Mouse (Mus musculus): ENCODE measurements around the gene Acer3. TPM values are rescaled to one million over a fixed set of nuclear protein-coding genes. Genes with fewer than 3 reads are reported as not detected.
A peak's percentile ranks its signal among the peaks of the same experiment; 100 is the strongest.
"Not testable (repeated sequence)": the region's sequence is repeated elsewhere in the genome, so short reads cannot be mapped to it uniquely, and the experiment has no call there.

The Acer3 gene
- polyA plus RNA-seq, 1 experiment from 2014 or later, result 24.6 TPM

- 72% methylated on average over 2 of the region's 2 CpGs for WGBS (ENCODE audit: insufficient replicate concordance)
- no peak overlapping the region for H3K9ac ChIP-seq
Measured at GRCm38 (mm10) chr7:98315087-98315486, 5.9 kb downstream of the Acer3 start.

DNA sequence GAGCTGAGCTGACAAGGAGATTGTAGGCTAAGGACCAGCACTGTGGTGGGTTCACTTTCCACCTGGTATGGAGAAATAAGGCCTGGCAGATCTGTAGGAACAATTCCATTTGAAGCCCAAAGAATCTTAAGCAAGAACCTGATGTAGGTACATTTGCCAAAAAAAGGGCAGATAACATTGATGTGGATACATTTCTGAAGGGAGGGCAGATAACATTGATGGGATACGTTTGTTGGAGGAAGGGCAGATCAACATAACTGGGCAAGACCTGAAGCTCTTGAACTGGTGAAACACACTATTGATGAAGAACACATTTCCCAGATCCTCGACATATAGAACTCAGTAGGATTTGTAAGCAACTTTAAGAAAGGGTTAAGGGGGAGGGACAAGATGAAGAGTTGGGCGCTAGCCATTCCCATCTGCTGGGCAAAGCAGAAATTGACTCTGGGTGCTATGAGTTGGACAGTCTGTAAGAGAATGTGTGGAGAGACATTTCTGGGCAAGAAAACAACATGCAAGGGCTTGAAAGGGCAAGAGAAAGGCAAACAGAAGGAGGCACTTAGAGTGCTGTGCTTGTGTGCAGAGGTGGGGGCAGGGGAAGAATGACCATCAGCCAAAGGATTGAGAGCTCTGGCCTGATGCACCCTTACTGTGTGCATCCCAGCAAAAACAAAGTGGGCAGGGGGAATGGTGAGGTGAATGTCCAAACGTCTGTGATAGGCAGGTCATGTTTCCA is 8.7 kb downstream of the Acer3 start:
- peaks cover 21% of the 10 kb centered on the region for H3K4me1 ChIP-seq
- no peak for ATAC-seq

More at GRCm38 (mm10) chr7:98315087-98315486, 5.9 kb downstream of the Acer3 start:
- Histone ChIP-seq H3K36me3 (no peaks in the 10 kb centered on the region), H3K9me3 (replicated peaks) (no peaks in the 10 kb centered on the region), H3K4me2 (no peak overlapping the region), H3K27me3 (replicated peaks) (peaks cover 12% of the 10 kb centered on the region), H3K27ac (no peak overlapping the region), H3K4me3 (no peak overlapping the region), H3K4me1 (peaks cover 2% of the 10 kb centered on the region; the same call in 1 of the 2 replicates)
- ATAC-seq, result no peak

GRCm38 (mm10) chr7:98310266-98310665 is 10.7 kb downstream of the Acer3 start:
- Histone ChIP-seq H3K4me2 (no peak overlapping the region), H3K9me3 (replicated peaks) (no peaks in the 10 kb centered on the region), H3K4me1 (peaks cover 26% of the 10 kb centered on the region), H3K27me3 (replicated peaks) (peaks cover 12% of the 10 kb centered on the region), H3K36me3 (no peaks in the 10 kb centered on the region), H3K4me3 (no peak overlapping the region), H3K9ac (no peak overlapping the region), H3K27ac (no peak overlapping the region)
- no peak for ATAC-seq
- 71% methylated on average over 6 of the region's 6 CpGs for WGBS (ENCODE audit: insufficient replicate concordance)

More for the DNA sequence above, 8.7 kb downstream of the Acer3 start:
- Histone ChIP-seq H3K4me3 (no peak overlapping the region), H3K27me3 (replicated peaks) (peaks cover 12% of the 10 kb centered on the region), H3K36me3 (no peaks in the 10 kb centered on the region), H3K9me3 (replicated peaks) (no peaks in the 10 kb centered on the region), H3K4me2 (no peak overlapping the region), H3K9ac (no peak overlapping the region), H3K27ac (no peak overlapping the region)
- WGBS (ENCODE audit: insufficient replicate concordance), result 59% methylated on average over 4 of the region's 4 CpGs

DNA sequence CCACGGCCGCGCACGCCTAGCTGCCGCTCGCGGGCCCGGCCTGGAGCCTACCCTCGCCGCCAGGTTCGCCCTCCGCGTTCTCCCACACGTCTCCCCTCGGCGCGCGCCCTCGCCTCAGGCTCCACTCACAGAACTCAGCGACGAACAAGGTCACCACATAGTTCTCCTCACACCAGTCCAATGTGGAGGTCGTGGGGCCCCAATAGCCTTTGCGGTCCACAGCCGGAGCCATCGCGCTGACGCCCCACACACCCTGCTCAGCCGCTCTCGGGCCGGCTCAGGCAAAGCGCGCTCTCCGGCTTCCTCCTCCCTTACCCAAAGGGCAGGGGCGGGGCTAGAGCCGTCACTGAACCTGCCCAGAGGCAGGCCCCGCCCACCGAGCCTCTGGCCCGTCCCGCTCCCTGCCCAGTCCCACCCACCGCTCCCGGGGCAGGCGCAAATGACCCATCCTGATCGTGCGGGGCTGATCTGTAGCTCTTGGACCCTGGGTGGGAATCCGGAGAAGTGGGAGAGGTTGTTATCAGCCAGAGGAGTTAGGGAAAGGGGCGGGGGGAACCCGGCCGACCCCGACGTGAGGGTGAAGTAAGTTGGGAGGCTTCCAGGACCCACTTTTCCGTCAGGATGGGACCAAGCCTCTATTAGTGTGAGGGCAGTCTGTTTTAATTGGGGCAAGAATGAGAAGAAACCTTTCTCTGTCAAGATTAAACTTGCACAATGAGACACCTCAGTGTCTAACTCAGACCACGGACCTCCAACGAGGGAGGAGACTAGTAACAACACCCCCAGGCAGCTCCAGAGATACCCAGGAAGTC is 11.6 kb downstream of the Acer3 start:
- ATAC-seq, result peak; percentile 98

DNA sequence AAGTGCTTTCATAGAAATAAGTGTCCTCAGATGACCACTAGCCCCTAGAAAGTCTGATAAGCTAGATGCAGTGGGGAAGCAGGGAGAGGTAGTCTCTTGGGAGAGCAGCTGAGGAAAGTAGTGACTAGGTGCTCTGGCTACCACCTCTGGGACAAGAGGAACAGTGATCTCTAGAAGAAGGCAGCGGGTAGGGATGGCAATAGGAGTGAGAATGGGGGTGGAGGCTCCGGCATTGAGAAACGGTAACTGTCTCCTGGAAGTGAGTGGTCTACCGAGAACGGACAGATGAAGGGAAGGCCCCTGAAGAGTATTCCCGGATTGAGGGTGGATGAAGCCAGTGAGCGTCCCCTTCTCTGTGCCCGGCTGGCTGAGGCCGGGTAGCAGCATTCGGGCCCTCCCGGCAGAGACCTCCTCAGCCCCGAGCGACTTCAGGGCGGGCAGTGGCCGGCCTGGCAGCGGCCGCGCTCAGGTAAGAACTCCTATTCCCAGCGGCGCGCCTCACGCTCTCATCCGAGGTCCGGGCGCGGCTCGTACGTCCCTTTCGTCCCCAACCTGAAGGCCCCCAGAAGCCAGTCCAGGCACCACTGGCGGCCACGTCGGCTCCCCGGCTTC is 12.3 kb downstream of the Acer3 start:
- ATAC-seq, result peak; percentile 74
- H3K27me3 ChIP-seq (replicated peaks), result peaks cover 7% of the 10 kb centered on the region
- peak overlapping the region; percentile 89 for H3K9ac ChIP-seq
- H3K4me2 ChIP-seq, result peak overlapping the region; percentile 88
- peaks cover 29% of the 10 kb centered on the region for H3K4me1 ChIP-seq
- H3K4me3 ChIP-seq, result peak overlapping the region; percentile 79
- H3K9me3 ChIP-seq (replicated peaks), result no peaks in the 10 kb centered on the region
- 0% methylated on average over 33 of the region's 33 CpGs for WGBS (ENCODE audit: insufficient replicate concordance)
- peak overlapping the region; percentile 77 for H3K27ac ChIP-seq
- no peaks in the 10 kb centered on the region for H3K36me3 ChIP-seq

More for the DNA sequence above, 11.6 kb downstream of the Acer3 start:
- no peaks in the 10 kb centered on the region for H3K9me3 ChIP-seq (replicated peaks)
- peaks cover 29% of the 10 kb centered on the region for H3K4me1 ChIP-seq
- peak overlapping the region; percentile 88 for H3K4me2 ChIP-seq
- peak overlapping the region; percentile 77 for H3K27ac ChIP-seq
- H3K36me3 ChIP-seq, result no peaks in the 10 kb centered on the region
- H3K4me3 ChIP-seq, result peak overlapping the region; percentile 79
- peaks cover 7% of the 10 kb centered on the region for H3K27me3 ChIP-seq (replicated peaks)
- peak overlapping the region; percentile 89 for H3K9ac ChIP-seq
- WGBS (ENCODE audit: insufficient replicate concordance), result under 1% methylated on average over 53 of the region's 53 CpGs

DNA sequence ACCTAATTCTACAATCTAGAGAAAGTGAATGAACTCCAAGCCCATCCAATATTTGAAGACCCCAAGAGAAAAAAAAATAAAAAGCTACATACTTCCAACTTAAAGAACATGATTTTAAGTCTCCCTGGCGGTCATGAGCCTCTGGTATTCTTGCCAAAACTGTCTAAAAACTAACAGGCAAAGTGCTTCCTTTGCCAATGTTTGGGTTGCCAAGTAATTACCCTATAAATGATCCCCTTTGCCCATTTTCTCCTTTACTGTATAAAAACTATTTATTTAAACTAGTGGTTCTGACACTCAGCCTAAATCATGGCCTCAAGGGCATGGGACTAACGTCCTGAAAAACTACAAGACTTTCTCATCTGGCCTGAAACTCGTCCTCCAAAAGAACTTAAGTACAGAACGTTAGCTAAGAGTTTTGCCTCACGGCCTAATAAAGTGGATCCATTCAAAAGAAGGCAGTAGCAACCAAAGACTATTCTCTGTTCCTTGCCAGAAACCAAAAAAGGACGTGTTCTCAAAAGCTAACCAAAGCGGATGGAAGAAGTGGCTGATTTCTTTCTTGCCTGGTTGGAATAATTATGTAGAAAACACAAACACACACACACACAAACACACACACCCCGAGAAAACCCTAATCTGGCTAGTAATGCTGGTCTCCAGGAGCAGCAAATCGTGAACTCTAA is 12.9 kb downstream of the Acer3 start:
- Histone ChIP-seq H3K4me1 (peaks cover 29% of the 10 kb centered on the region), H3K9ac (peak overlapping the region; percentile 89), H3K27me3 (replicated peaks) (peaks cover 7% of the 10 kb centered on the region), H3K9me3 (replicated peaks) (no peaks in the 10 kb centered on the region), H3K36me3 (no peaks in the 10 kb centered on the region), H3K4me2 (peak overlapping the region; percentile 88), H3K4me3 (peak overlapping the region; percentile 79), H3K27ac (peak overlapping the region; percentile 77; the same call in 1 of the 2 replicates)
- 41% methylated on average over 9 of the region's 9 CpGs for WGBS (ENCODE audit: insufficient replicate concordance)
- no peak for ATAC-seq

- H3K36me3 ChIP-seq, result no peaks in the 10 kb centered on the region
- H3K27ac ChIP-seq, result no peak overlapping the region
- peaks cover 29% of the 10 kb centered on the region for H3K4me1 ChIP-seq
- H3K4me3 ChIP-seq, result peak overlapping the region; percentile 79
- peak overlapping the region; percentile 88 for H3K4me2 ChIP-seq
- no peak for ATAC-seq
- H3K9ac ChIP-seq, result peak overlapping the region; percentile 89; the same call in 1 of the 2 replicates
- 80% methylated on average over 2 of the region's 2 CpGs for WGBS (ENCODE audit: insufficient replicate concordance)
- H3K27me3 ChIP-seq (replicated peaks), result peaks cover 1% of the 10 kb centered on the region; the same call in 1 of the 2 replicates
- H3K9me3 ChIP-seq (replicated peaks), result no peaks in the 10 kb centered on the region
Measured at GRCm38 (mm10) chr7:98307411-98307810, 13.6 kb downstream of the Acer3 start.

DNA sequence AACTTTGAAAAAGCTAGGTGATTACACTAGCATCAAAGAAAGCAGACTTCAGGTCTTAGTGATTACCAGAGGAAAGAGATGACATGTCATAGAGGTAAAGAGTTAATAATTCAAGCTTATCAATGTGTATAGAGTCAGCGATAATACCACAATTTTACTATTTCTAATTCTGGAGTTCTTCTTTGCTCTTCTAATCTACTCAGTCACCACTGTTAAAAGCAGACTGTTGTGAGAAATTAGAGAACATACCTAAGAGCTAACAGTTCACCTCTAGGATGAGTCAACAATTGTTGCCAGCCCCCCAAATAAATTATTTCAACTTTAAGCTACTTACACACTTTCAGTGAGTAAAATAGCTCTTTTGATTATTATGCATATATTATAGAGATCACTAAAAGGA is 28.1 kb downstream of the Acer3 start:
- no peak for ATAC-seq
- Histone ChIP-seq H3K4me2 (no peak overlapping the region), H3K4me1 (peaks cover 10% of the 10 kb centered on the region; the same call in 1 of the 2 replicates), H3K9ac (no peak overlapping the region), H3K36me3 (no peaks in the 10 kb centered on the region), H3K4me3 (no peak overlapping the region), H3K9me3 (replicated peaks) (no peaks in the 10 kb centered on the region), H3K27me3 (replicated peaks) (no peaks in the 10 kb centered on the region), H3K27ac (no peak overlapping the region)
- 60% methylated on average over 1 of the region's 1 CpGs for WGBS (ENCODE audit: insufficient replicate concordance)

DNA sequence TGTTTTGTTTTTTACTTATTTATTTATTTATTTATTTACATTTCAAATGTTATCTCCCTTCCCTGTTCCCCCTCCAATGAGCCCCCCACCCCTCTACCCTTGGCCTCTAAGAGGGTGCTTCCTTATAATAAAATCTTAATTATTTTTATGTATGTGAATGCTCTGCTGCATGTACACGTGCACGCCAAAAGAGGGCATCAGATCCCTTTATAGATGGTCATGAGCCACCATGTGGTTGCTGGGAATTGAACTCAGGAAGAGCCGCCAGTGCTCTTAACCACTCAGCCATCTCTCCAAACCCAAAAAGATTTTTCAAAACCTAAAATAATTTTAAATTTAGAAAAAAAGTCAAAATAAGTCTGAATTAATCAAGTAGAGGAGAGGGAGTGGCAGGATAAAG is 31.4 kb downstream of the Acer3 start:
- H3K27me3 ChIP-seq (replicated peaks), result no peaks in the 10 kb centered on the region
- no peak overlapping the region for H3K9ac ChIP-seq
- ATAC-seq, result no peak
- 25% methylated on average over 3 of the region's 3 CpGs for WGBS (ENCODE audit: insufficient replicate concordance)
- no peaks in the 10 kb centered on the region for H3K36me3 ChIP-seq
- no peak overlapping the region for H3K27ac ChIP-seq
- H3K4me2 ChIP-seq, result no peak overlapping the region
- H3K4me3 ChIP-seq, result no peak overlapping the region
- no peaks in the 10 kb centered on the region for H3K9me3 ChIP-seq (replicated peaks)
- H3K4me1 ChIP-seq, result peaks cover 10% of the 10 kb centered on the region; the same call in 1 of the 2 replicates

DNA sequence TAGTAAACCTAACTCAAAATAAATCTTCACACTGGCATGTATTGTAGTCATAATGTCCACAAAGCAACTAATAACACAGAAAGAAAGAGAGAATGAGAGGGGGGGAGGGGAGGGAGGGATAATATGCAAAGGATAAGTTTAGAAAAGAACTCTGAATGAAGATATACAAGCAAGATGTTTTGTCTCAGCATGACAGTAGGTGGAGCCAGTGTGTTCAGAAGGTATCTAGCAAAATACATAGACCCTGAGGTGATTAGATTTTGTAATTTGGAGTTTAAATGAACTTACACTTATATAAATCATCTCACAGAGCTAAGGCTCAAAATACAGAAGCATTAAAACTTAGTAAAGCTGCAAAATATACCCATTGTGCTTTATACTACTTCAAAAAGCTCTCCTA is 44.7 kb downstream of the Acer3 start:
- ATAC-seq, result no peak

GRCm38 (mm10) chr7:98268166-98268565 is 52.8 kb downstream of the Acer3 start:
- not testable (repeated sequence) for H3K9ac ChIP-seq; ATAC-seq; H3K27me3 ChIP-seq (replicated peaks); H3K4me1 ChIP-seq; H3K4me3 ChIP-seq; H3K36me3 ChIP-seq; H3K9me3 ChIP-seq (replicated peaks); H3K27ac ChIP-seq
- peak overlapping the region; percentile 18; the same call in 1 of the 2 replicates for H3K4me2 ChIP-seq
- WGBS (ENCODE audit: insufficient replicate concordance), result 57% methylated on average over 14 of the region's 15 CpGs

More for the DNA sequence above, 44.7 kb downstream of the Acer3 start:
- Histone ChIP-seq H3K4me3 (no peak overlapping the region), H3K36me3 (peaks cover 5% of the 10 kb centered on the region; the same call in 1 of the 2 replicates), H3K4me1 (no peaks in the 10 kb centered on the region), H3K9ac (no peak overlapping the region), H3K9me3 (replicated peaks) (no peaks in the 10 kb centered on the region), H3K27ac (no peak overlapping the region), H3K4me2 (no peak overlapping the region), H3K27me3 (replicated peaks) (no peaks in the 10 kb centered on the region)

Data from liver, embryonic 12.5 days (tissue).